Mouse (Mus musculus) kidney, adult 2 months (tissue): Measurements from ENCODE around the gene Nav2. TPM values are rescaled to one million over a fixed set of nuclear protein-coding genes. Genes with fewer than 3 reads are reported as not detected.

Experiments used
- DNase-seq: peaks from one replicate; pipeline ENCODE4 v3.0.0; 2021
- H3K27ac ChIP-seq: fragments of 200-500 bp; 2 replicates; pipeline ENCODE4 v1.5.1; 2012; ENCODE audit warnings: low read depth, low read length, control low read depth, inconsistent platforms; ENCODE audit not compliant: insufficient read depth
- H3K27me3 ChIP-seq: fragments of 200-500 bp; replicated peaks from 2 replicates; pipeline ENCODE4 v1.6.1; 2012; ENCODE audit warnings: mild to moderate bottlenecking, moderate library complexity, low read length, inconsistent platforms; ENCODE audit not compliant: control insufficient read depth, insufficient read depth
- H3K36me3 ChIP-seq: fragments of 200-500 bp; 2 replicates; pipeline ENCODE4 v1.6.1; 2012; ENCODE audit warnings: mild to moderate bottlenecking, moderate library complexity, low read length, inconsistent platforms; ENCODE audit not compliant: control insufficient read depth, insufficient read depth
- H3K4me1 ChIP-seq: fragments of 200-500 bp; 2 replicates; pipeline ENCODE4 v1.6.1; 2011; ENCODE audit warnings: low read length; ENCODE audit not compliant: control insufficient read depth, insufficient read depth
- H3K4me3 ChIP-seq: fragments of 200-500 bp; 2 replicates; pipeline ENCODE4 v1.5.1; 2011; ENCODE audit warnings: mild to moderate bottlenecking, low read depth, low read length, control low read depth; ENCODE audit not compliant: insufficient read depth
- CTCF ChIP-seq: fragments of 200-500 bp; conservative IDR thresholded peaks from 2 replicates; pipeline ENCODE4 v1.5.1; 2011; ENCODE audit warnings: low read depth, mild to moderate bottlenecking, control low read depth, low read length, moderate library complexity, mixed read lengths; ENCODE audit not compliant: insufficient read depth, insufficient read length
- POLR2A ChIP-seq: fragments of 200-500 bp; IDR thresholded peaks from one replicate; pipeline ENCODE4 v1.6.1; 2011; ENCODE audit warnings: low read depth, low read length, control low read depth
- WGBS: fragments of 180-500 bp; shearing (Covaris S2); methylation state at CpG from one replicate; pipeline ENCODE4 v1.1.7; 2018; 5-methylcytosine and 5-hydroxymethylcytosine counted together
- polyA plus RNA-seq: library from polyadenylated mRNA; depleted of rRNA; stranded (reverse); fragments of >200 nt; gene quantifications from 2 replicates; pipeline ENCODE4 v1.2.3, GENCODE M21; 2012

Gene Nav2
- polyA plus RNA-seq, 1 experiment: 18.3 TPM

- WGBS: 75% methylated on average over 6 of the region's 6 CpGs
- H3K4me1 ChIP-seq: peaks cover 17% of the 10 kb centered on the region
- H3K4me3 ChIP-seq: no peak overlapping the region
- DNase-seq: no peak
- TF ChIP-seq POLR2A (no peak), CTCF (no peak)
- no peaks in the 10 kb centered on the region for H3K36me3 ChIP-seq
- no peak overlapping the region for H3K27ac ChIP-seq
- H3K27me3 ChIP-seq: no peaks in the 10 kb centered on the region
These were observed 393.0 kb downstream of the Nav2 start for GRCm38 (mm10) chr7:49301487-49301886.

GRCm38 (mm10) chr7:49303600-49304411 is 395.3 kb downstream of the Nav2 start:
- 0 out of 2 replicates have a peak, but pooled peaks cover 2% of the 10 kb centered on the region for H3K4me1 ChIP-seq
- DNase-seq: no peak
- no peak for TF ChIP-seq CTCF
- H3K27ac ChIP-seq: no peak overlapping the region
- H3K4me3 ChIP-seq: peak overlapping the region; percentile 40
- no peaks in the 10 kb centered on the region for H3K36me3 ChIP-seq
- WGBS: 7% methylated on average over 31 of the region's 31 CpGs
- no peaks in the 10 kb centered on the region for H3K27me3 ChIP-seq

GRCm38 (mm10) chr7:49307717-49308116 is 399.2 kb downstream of the Nav2 start:
- Histone ChIP-seq H3K27ac (no peak overlapping the region), H3K4me3 (no peak overlapping the region), H3K4me1 (0 out of 2 replicates have a peak, but pooled peaks cover 2% of the 10 kb centered on the region), H3K27me3 (no peaks in the 10 kb centered on the region), H3K36me3 (no peaks in the 10 kb centered on the region)
- no peak for TF ChIP-seq POLR2A
- TF ChIP-seq CTCF: peak; percentile 26; the same call in 1 of the 2 replicates
- 93% methylated on average over 6 of the region's 6 CpGs for WGBS
- no peak for DNase-seq

- no peak for DNase-seq
- no peaks in the 10 kb centered on the region for H3K4me1 ChIP-seq
- H3K27me3 ChIP-seq: no peaks in the 10 kb centered on the region
- whole genome bisulfite sequencing: 80% methylated on average over 5 of the region's 5 CpGs
- no peak overlapping the region for H3K27ac ChIP-seq
- TF ChIP-seq CTCF: no peak
- no peak for TF ChIP-seq POLR2A
- no peaks in the 10 kb centered on the region for H3K36me3 ChIP-seq
- no peak overlapping the region for H3K4me3 ChIP-seq
These were observed 401.2 kb downstream of the Nav2 start for GRCm38 (mm10) chr7:49309746-49310145.

GRCm38 (mm10) chr7:49313945-49314344 is 405.4 kb downstream of the Nav2 start:
- WGBS: 60% methylated on average over 7 of the region's 7 CpGs
- DNase-seq: no peak
- Histone ChIP-seq H3K4me3 (no peak overlapping the region), H3K27me3 (no peaks in the 10 kb centered on the region), H3K36me3 (no peaks in the 10 kb centered on the region), H3K27ac (no peak overlapping the region), H3K4me1 (no peaks in the 10 kb centered on the region)
- TF ChIP-seq CTCF: no peak
- no peak for TF ChIP-seq POLR2A

- Histone ChIP-seq H3K4me3 (no peak overlapping the region), H3K27ac (no peak overlapping the region), H3K27me3 (no peaks in the 10 kb centered on the region), H3K4me1 (no peaks in the 10 kb centered on the region), H3K36me3 (no peaks in the 10 kb centered on the region)
- WGBS: 69% methylated on average over 3 of the region's 3 CpGs
- TF ChIP-seq POLR2A (no peak), CTCF (no peak)
- DNase-seq: peak; percentile 45
These were observed 406.5 kb downstream of the Nav2 start for GRCm38 (mm10) chr7:49315033-49315432.

- H3K4me3 ChIP-seq: no peak overlapping the region
- no peaks in the 10 kb centered on the region for H3K36me3 ChIP-seq
- H3K4me1 ChIP-seq: no peaks in the 10 kb centered on the region
- no peak for DNase-seq
- no peak overlapping the region for H3K27ac ChIP-seq
- 81% methylated on average over 3 of the region's 3 CpGs for WGBS
- no peaks in the 10 kb centered on the region for H3K27me3 ChIP-seq
- TF ChIP-seq POLR2A (no peak), CTCF (no peak)
These were observed 408.1 kb downstream of the Nav2 start for GRCm38 (mm10) chr7:49316600-49316999.
